Mouse (Mus musculus): ENCODE data around the gene Sufu. TPM values are rescaled to one million over a fixed set of nuclear protein-coding genes. Genes with fewer than 3 reads are reported as not detected.

Sufu gene
- total and polyA plus RNA-seq, 3 experiments, result 11.4 to 42.5 TPM; not detected in 1

DNA sequence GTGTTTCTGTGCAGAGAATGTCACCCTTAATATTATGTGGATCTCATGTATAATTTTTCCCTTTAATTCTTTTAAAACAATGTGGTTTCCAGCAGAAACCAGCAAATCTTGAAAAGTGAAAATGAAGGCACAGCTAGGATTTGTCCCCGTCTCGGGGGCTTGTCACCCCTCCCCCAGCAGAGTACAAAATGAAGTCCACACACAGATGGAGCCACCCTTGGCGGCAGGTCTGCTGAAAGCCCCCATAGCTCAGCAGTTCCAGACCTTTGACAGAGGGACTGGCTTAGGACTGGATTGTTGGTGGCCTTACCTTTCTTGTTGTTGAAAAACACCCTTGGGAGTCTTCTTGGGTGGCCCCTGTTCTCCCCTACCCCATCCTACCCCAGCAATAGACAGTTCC, 84.7 kb downstream of the Sufu start:
- Histone ChIP-seq H3K36me3 (ENCODE audit: control insufficient read depth in 1 of 2, insufficient read depth in 2 of 2, low read length in 2 of 2) (peaks cover 2 to 14% of the 10 kb centered on the region in 2 experiments; a peak in 3 of 4 replicates), H3K27me3 (ENCODE audit: control insufficient read depth in 1 of 2, insufficient read depth in 2 of 2, low read length in 2 of 2) (no peaks in the 10 kb centered on the region), H3K4me3 (ENCODE audit: control insufficient read depth in 1 of 2, insufficient read depth in 1 of 2, low read depth in 2 of 2, low read length in 2 of 2) (no peak overlapping the region), H3K9ac (ENCODE audit: control insufficient read depth, low read depth, low read length, poor library complexity, severe bottlenecking) (no peak overlapping the region), H3K79me2 (ENCODE audit: control insufficient read depth, insufficient read depth, low read length, poor library complexity) (no peaks in the 10 kb centered on the region), H3K4me1 (ENCODE audit: control insufficient read depth in 1 of 2, insufficient read depth in 2 of 2, low read length in 2 of 2) (peaks cover 0 to 18% of the 10 kb centered on the region in 2 experiments; a peak in 3 of 4 replicates), H3K27ac (ENCODE audit: control insufficient read depth, low read depth, low read length) (no peak overlapping the region), H3K9me3 (replicated peaks; ENCODE audit: insufficient read depth, low read length) (no peaks in the 10 kb centered on the region)
- no peak for DNase-seq (ENCODE audit: low read depth, low spot score)
- no peak for TF ChIP-seq MYB (IDR thresholded peaks at IDR 0.05; ENCODE audit: low read depth, low read length)
- TF ChIP-seq ZNF384 (IDR thresholded peaks at IDR 0.05; ENCODE audit: low read depth, low read length), result no peak
- TF ChIP-seq SMC3 (IDR thresholded peaks at IDR 0.05; ENCODE audit: low read depth, low read length), result no peak
- no peak for TF ChIP-seq USF2 (IDR thresholded peaks at IDR 0.05; ENCODE audit: borderline replicate concordance in 1 of 2, insufficient read depth in 1 of 2, low read depth in 1 of 2, low read length in 2 of 2)
- no peak for TF ChIP-seq E2F4 (IDR thresholded peaks at IDR 0.05; ENCODE audit: borderline replicate concordance, low read depth, low read length)
- TF ChIP-seq MAX (IDR thresholded peaks at IDR 0.05; ENCODE audit: low read length), result no peak
- TF ChIP-seq ZKSCAN1 (IDR thresholded peaks at IDR 0.05; ENCODE audit: low read depth, low read length), result no peak
- TF ChIP-seq SIN3A (IDR thresholded peaks at IDR 0.05; ENCODE audit: low read length), result no peak
- no peak for TF ChIP-seq MAZ (IDR thresholded peaks at IDR 0.05; ENCODE audit: low read depth, low read length)
- TF ChIP-seq ELF1 (IDR thresholded peaks at IDR 0.05; ENCODE audit: low read depth, low read length), result no peak
- TF ChIP-seq UBTF (IDR thresholded peaks at IDR 0.05; ENCODE audit: borderline replicate concordance, insufficient read depth, low read depth, low read length), result no peak
- TF ChIP-seq BHLHE40 (IDR thresholded peaks at IDR 0.05; ENCODE audit: borderline replicate concordance, low read depth, low read length), result no peak
- no peak for TF ChIP-seq EP300 (IDR thresholded peaks at IDR 0.05; ENCODE audit: low read depth in 1 of 2, low read length in 2 of 2)
- no peak for TF ChIP-seq NRF1 (IDR thresholded peaks at IDR 0.05; ENCODE audit: insufficient read depth, low read depth, low read length, poor library complexity, severe bottlenecking)
- no peak for TF ChIP-seq JUND (IDR thresholded peaks at IDR 0.05; ENCODE audit: low read depth, low read length)
- no peak for TF ChIP-seq KAT2A (conservative IDR thresholded peaks at IDR 0.05; ENCODE audit: low read depth, low read length)
- no peak for TF ChIP-seq RCOR1 (IDR thresholded peaks at IDR 0.05; ENCODE audit: low read depth, low read length)
- no peak for TF ChIP-seq HCFC1 (IDR thresholded peaks at IDR 0.05; ENCODE audit: low read depth, low read length)
- no peak for TF ChIP-seq ETS1 (IDR thresholded peaks at IDR 0.05; ENCODE audit: low read depth, low read length)
- TF ChIP-seq TBP (IDR thresholded peaks at IDR 0.05; ENCODE audit: low read depth, low read length), result no peak

DNA sequence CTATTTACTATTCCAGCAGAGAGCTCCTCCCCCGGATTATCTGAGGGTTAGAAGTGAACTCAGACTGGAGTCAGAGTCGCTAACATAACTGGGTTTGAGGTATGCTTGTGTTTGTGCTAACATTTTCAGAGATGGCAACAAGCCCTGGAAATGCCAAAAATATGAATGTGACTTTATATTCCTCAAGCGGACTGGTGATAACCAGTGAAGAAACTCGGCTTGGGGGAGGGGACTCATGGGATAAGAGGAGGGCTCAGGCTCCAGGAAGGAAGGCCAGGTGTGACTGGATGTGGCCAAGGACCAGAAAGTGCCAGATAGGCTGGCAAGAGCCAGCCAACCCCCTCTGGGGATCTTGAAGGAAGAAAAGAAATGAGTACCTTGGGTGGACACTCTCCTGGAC, 85.1 kb downstream of the Sufu start:
- Histone ChIP-seq H3K27me3 (ENCODE audit: control insufficient read depth in 1 of 2, insufficient read depth in 2 of 2, low read length in 2 of 2) (no peaks in the 10 kb centered on the region), H3K9ac (ENCODE audit: control insufficient read depth, low read depth, low read length, poor library complexity, severe bottlenecking) (no peak overlapping the region), H3K27ac (ENCODE audit: control insufficient read depth, low read depth, low read length) (no peak overlapping the region), H3K9me3 (replicated peaks; ENCODE audit: insufficient read depth, low read length) (no peaks in the 10 kb centered on the region), H3K4me1 (ENCODE audit: control insufficient read depth in 1 of 2, insufficient read depth in 2 of 2, low read length in 2 of 2) (peaks cover 0 to 18% of the 10 kb centered on the region in 2 experiments; a peak in 3 of 4 replicates), H3K79me2 (ENCODE audit: control insufficient read depth, insufficient read depth, low read length, poor library complexity) (no peaks in the 10 kb centered on the region), H3K36me3 (ENCODE audit: control insufficient read depth in 1 of 2, insufficient read depth in 2 of 2, low read length in 2 of 2) (peaks cover 0 to 14% of the 10 kb centered on the region in 2 experiments; a peak in 3 of 4 replicates), H3K4me3 (ENCODE audit: control insufficient read depth in 1 of 2, insufficient read depth in 1 of 2, low read depth in 2 of 2, low read length in 2 of 2) (no peak overlapping the region)
- no peak for DNase-seq (ENCODE audit: low read depth, low spot score)
- TF ChIP-seq EP300 (IDR thresholded peaks at IDR 0.05; ENCODE audit: low read depth in 1 of 2, low read length in 2 of 2) (no peak), MYB (IDR thresholded peaks at IDR 0.05; ENCODE audit: low read depth, low read length) (no peak), RAD21 (IDR thresholded peaks at IDR 0.05; ENCODE audit: low read depth, low read length) (no peak), JUND (IDR thresholded peaks at IDR 0.05; ENCODE audit: low read depth, low read length) (no peak), MXI1 (IDR thresholded peaks at IDR 0.05; ENCODE audit: low read depth, low read length) (no peak), NELFE (IDR thresholded peaks at IDR 0.05; ENCODE audit: low read depth, low read length) (no peak), POLR2A (IDR thresholded peaks at IDR 0.05; ENCODE audit: control insufficient read depth in 1 of 2, insufficient read depth in 1 of 2, low read depth in 1 of 2, low read length in 2 of 2, poor library complexity in 1 of 2) (no peak), NRF1 (IDR thresholded peaks at IDR 0.05; ENCODE audit: insufficient read depth, low read depth, low read length, poor library complexity, severe bottlenecking) (no peak), GABPA (IDR thresholded peaks at IDR 0.05; ENCODE audit: low read depth, low read length) (no peak), SIN3A (IDR thresholded peaks at IDR 0.05; ENCODE audit: low read length) (no peak), POLR2AphosphoS5 (IDR thresholded peaks at IDR 0.05; ENCODE audit: borderline replicate concordance, low read depth, low read length) (no peak), MAZ (IDR thresholded peaks at IDR 0.05; ENCODE audit: low read depth, low read length) (no peak)
